Mouse (Mus musculus): ENCODE measurements around the gene Cab39l.

GRCm38 (mm10) chr14:59497928-59498327 is 57.2 kb downstream of the Cab39l start:
- TF ChIP-seq POLR2A (IDR thresholded peaks at IDR 0.05; ENCODE audit: low read depth, low read length) (no peak), CTCF (IDR thresholded peaks at IDR 0.05; ENCODE audit: extremely low read depth, insufficient read length, insufficient replicate concordance, low read depth, low read length) (no peak)
